Mouse (Mus musculus): ENCODE measurements around the gene Prex1. TPM values are rescaled to one million over a fixed set of nuclear protein-coding genes. Genes with fewer than 3 reads are reported as not detected.

Prex1 gene
- polyA plus RNA-seq, 1 experiment, result 20.1 TPM

DNA sequence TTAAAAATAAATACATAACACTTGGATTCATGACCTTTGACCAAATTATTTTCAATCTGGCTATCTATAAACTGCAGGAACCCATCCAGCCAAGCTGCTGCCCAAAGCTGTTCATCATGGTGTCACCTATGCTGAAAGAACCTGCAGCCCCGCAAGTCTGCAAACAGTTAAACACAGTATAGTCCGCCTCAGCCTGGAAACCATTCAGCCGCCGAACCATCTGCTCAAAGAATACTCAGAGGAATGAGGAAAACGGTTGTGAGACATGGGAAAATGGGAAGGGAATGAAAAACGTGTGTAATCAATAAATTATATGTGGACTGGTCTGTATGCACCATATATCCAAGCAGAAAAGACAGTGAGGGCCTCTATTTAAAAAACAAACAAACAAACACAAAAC is 13.3 kb upstream of the Prex1 start:
- Histone ChIP-seq H3K27me3 (ENCODE audit: control insufficient read depth, insufficient read depth, low read length) (no peaks in the 10 kb centered on the region), H3K4me1 (ENCODE audit: control insufficient read depth, insufficient read depth, insufficient read length, low read length) (peaks cover 4% of the 10 kb centered on the region; the same call in 1 of the 2 replicates), H3K36me3 (ENCODE audit: control insufficient read depth, insufficient read depth, low read length) (no peaks in the 10 kb centered on the region), H3K27ac (ENCODE audit: insufficient read depth, low read depth, low read length) (no peak overlapping the region), H3K4me3 (ENCODE audit: low read depth, low read length) (no peak overlapping the region)
- TF ChIP-seq CTCF (IDR thresholded peaks at IDR 0.05; ENCODE audit: extremely low read depth, insufficient read length, insufficient replicate concordance, low read depth, low read length) (no peak), POLR2A (IDR thresholded peaks at IDR 0.05; ENCODE audit: low read depth, low read length) (no peak)
- 39% methylated on average over 6 of the region's 6 CpGs for WGBS

DNA sequence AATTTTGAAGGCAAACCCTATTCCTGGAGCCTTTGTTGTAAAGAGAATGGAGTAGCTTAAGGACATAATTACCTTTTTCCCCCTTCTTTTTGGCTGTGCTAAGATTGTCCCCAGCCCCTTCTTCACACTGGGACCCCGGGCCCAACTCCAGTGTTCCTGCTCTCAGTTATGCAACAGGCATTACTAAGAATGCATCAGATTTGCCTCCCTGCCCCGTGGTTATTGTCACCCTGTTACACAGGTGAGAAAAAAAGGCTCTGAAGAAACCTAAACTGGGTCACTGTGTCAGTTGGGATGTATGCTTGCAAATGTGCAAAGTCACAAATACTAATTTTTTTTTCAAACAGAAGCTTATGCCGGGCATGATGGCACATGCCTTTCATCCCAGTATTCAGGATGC is 6.8 kb upstream of the Prex1 start:
- no peak for TF ChIP-seq CTCF (IDR thresholded peaks at IDR 0.05; ENCODE audit: extremely low read depth, insufficient read length, insufficient replicate concordance, low read depth, low read length)
- no peak for TF ChIP-seq POLR2A (IDR thresholded peaks at IDR 0.05; ENCODE audit: low read depth, low read length)
- no peaks in the 10 kb centered on the region for H3K4me1 ChIP-seq (ENCODE audit: control insufficient read depth, insufficient read depth, insufficient read length, low read length)
- no peak overlapping the region for H3K27ac ChIP-seq (ENCODE audit: insufficient read depth, low read depth, low read length)
- no peak overlapping the region for H3K4me3 ChIP-seq (ENCODE audit: low read depth, low read length)
- no peaks in the 10 kb centered on the region for H3K36me3 ChIP-seq (ENCODE audit: control insufficient read depth, insufficient read depth, low read length)
- no peaks in the 10 kb centered on the region for H3K27me3 ChIP-seq (ENCODE audit: control insufficient read depth, insufficient read depth, low read length)
- 71% methylated on average over 3 of the region's 3 CpGs for WGBS

DNA sequence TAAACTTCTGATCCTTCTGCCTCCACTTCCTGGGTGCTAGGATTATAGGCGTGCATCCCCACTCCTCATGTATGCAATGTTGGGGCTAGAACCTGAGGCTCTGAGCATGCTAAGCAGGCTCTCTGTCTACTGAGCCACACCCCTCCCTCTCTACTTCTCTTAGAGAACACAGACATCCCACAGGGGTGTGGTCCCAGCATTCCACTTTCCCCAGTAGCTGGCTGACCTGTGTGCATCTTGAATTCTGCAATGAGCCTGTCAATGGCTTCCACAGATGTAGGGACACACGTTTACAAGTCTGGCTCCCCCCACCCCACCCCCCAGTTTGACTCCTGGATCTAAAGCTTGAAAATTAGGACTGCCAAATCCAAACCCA is 6.3 kb upstream of the Prex1 start:
- Histone ChIP-seq H3K27ac (ENCODE audit: insufficient read depth, low read depth, low read length) (no peak overlapping the region), H3K27me3 (ENCODE audit: control insufficient read depth, insufficient read depth, low read length) (no peaks in the 10 kb centered on the region)
- no peak for TF ChIP-seq CTCF (IDR thresholded peaks at IDR 0.05; ENCODE audit: extremely low read depth, insufficient read length, insufficient replicate concordance, low read depth, low read length)
- TF ChIP-seq POLR2A (IDR thresholded peaks at IDR 0.05; ENCODE audit: low read depth, low read length), result no peak

DNA sequence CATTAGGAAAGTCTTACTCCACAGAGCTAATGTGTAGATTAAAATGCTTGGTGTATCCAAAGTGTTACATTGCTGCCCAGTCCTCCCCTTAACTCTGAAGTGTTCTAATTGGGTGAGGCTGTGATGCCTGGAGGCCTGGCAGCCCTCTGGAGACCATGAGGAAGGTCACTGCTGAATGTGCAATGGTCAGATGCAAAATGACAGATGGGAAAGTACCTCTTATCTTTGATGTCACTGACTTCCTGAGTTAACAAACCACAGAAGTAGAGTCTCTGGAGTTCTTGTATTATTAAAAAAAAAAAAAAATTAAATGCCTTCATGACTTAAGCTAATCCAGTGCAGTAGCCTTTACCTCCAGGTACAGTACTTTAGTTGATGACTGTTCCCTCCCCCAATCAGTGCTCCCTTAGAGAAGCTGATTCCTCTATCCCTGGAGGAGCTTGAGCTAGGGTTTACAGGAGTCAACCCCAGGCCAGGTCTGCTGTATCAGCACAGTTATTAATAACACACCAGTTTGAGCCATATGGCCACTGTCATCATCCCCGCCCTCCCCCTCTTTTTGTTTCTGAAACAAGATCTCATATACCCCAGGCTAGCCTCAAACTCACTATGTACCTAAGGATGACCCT is 5.8 kb upstream of the Prex1 start:
- H3K4me1 ChIP-seq (ENCODE audit: control insufficient read depth, insufficient read depth, insufficient read length, low read length), result peaks cover 2% of the 10 kb centered on the region; the same call in 1 of the 2 replicates
- no peak overlapping the region for H3K27ac ChIP-seq (ENCODE audit: insufficient read depth, low read depth, low read length)
- H3K27me3 ChIP-seq (ENCODE audit: control insufficient read depth, insufficient read depth, low read length), result no peaks in the 10 kb centered on the region
- TF ChIP-seq CTCF (IDR thresholded peaks at IDR 0.05; ENCODE audit: extremely low read depth, insufficient read length, insufficient replicate concordance, low read depth, low read length) (no peak), POLR2A (IDR thresholded peaks at IDR 0.05; ENCODE audit: low read depth, low read length) (no peak)
- no peaks in the 10 kb centered on the region for H3K36me3 ChIP-seq (ENCODE audit: control insufficient read depth, insufficient read depth, low read length)
- no peak overlapping the region for H3K4me3 ChIP-seq (ENCODE audit: low read depth, low read length)
- 89% methylated on average over 1 of the region's 1 CpGs for WGBS

More for the DNA sequence above, 6.3 kb upstream of the Prex1 start:
- Histone ChIP-seq H3K4me3 (ENCODE audit: low read depth, low read length) (no peak overlapping the region), H3K4me1 (ENCODE audit: control insufficient read depth, insufficient read depth, insufficient read length, low read length) (no peaks in the 10 kb centered on the region), H3K36me3 (ENCODE audit: control insufficient read depth, insufficient read depth, low read length) (no peaks in the 10 kb centered on the region)
- 58% methylated on average over 2 of the region's 2 CpGs for WGBS

DNA sequence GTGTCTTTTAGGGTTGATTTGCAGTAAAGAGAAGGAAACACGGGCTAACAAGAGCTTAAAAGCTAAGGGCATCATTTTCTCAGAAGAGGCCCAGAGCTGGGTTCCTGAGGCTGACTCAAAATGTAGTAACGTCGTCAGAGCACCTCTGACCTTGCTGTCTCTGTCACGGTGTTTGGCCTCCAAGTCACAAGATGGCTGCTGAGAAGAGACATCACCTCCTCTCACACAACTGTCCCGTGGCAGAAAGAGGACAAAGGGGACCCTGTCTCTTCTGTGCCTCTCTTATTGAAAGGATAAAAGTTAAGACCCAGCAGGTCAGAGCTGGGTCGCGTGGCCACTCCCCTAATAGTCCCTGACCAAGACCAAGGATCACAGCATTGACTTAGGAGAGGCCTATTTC is 2.4 kb upstream of the Prex1 start:
- no peaks in the 10 kb centered on the region for H3K36me3 ChIP-seq (ENCODE audit: control insufficient read depth, insufficient read depth, low read length)
- 85% methylated on average over 7 of the region's 7 CpGs for WGBS
- H3K27ac ChIP-seq (ENCODE audit: insufficient read depth, low read depth, low read length), result no peak overlapping the region
- H3K4me3 ChIP-seq (ENCODE audit: low read depth, low read length), result no peak overlapping the region
- H3K27me3 ChIP-seq (ENCODE audit: control insufficient read depth, insufficient read depth, low read length), result peaks cover 13% of the 10 kb centered on the region
- H3K4me1 ChIP-seq (ENCODE audit: control insufficient read depth, insufficient read depth, insufficient read length, low read length), result peaks cover 7% of the 10 kb centered on the region
- TF ChIP-seq POLR2A (IDR thresholded peaks at IDR 0.05; ENCODE audit: low read depth, low read length) (no peak), CTCF (IDR thresholded peaks at IDR 0.05; ENCODE audit: extremely low read depth, insufficient read length, insufficient replicate concordance, low read depth, low read length) (no peak)

DNA sequence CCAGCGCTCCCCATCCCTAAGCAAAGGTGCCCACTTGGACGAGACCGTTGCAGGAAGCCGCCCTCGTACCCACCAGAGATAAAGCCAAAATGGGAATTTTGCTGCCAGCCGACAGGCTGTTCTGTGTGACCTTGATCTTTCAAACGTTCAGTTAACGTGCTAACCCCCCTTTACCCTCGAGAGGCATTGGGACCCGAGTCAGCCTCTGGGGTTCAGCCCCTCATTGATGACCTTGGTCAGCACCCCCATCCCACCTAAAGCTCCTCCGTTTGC is 731 bp upstream of the Prex1 start:
- Histone ChIP-seq H3K4me1 (ENCODE audit: control insufficient read depth, insufficient read depth, insufficient read length, low read length) (peaks cover 7% of the 10 kb centered on the region), H3K27me3 (ENCODE audit: control insufficient read depth, insufficient read depth, low read length) (peaks cover 13% of the 10 kb centered on the region), H3K36me3 (ENCODE audit: control insufficient read depth, insufficient read depth, low read length) (no peaks in the 10 kb centered on the region), H3K4me3 (ENCODE audit: low read depth, low read length) (peak overlapping the region; percentile 72), H3K27ac (ENCODE audit: insufficient read depth, low read depth, low read length) (no peak overlapping the region)
- 4% methylated on average over 11 of the region's 11 CpGs for WGBS
- TF ChIP-seq POLR2A (IDR thresholded peaks at IDR 0.05; ENCODE audit: low read depth, low read length) (no peak), CTCF (IDR thresholded peaks at IDR 0.05; ENCODE audit: extremely low read depth, insufficient read length, insufficient replicate concordance, low read depth, low read length) (no peak)

DNA sequence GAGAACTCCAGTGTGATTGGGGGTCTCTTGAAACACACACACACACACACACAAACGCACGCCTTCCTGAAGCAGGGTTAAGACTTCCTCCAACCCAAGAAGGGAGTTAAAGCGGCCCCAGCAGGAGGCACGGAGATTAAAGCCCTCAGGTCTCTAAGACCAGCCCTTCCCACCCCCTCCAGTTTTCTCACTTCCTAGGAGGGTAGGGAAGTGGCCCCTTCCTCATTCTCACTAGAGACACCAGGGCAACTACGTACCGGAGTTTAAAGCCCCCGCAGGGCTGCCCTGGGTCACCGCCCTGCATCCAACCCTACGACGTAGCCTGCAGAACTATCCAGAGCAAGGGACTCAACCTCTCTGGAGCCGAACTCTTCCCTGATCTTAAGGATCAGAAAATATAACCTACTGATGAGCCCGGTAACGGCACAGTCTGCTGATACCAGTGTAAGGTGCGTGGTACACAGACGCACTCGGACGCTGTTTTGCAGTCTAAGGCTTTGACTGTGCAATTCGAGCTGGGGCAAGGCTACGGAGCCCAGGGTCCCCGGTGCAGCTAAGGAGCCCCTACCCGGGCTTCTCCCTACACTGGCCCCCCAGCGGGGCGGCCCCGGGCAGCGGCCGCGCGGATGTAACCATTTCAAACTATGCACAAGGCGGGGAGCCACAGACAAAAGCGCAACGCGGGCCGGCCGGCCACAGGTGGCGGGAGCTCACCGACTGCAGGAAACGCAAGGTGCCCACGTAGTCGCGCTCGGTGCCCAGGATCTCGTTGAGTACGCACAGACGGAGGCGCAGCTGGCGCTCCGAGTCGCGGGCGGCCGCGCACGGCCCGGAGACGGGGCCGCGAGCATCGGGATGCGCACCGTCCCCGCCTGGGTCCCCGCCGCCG is 587 bp downstream of the Prex1 start:
- H3K27ac ChIP-seq (ENCODE audit: insufficient read depth, low read depth, low read length), result peak overlapping the region; percentile 50
- TF ChIP-seq CTCF (IDR thresholded peaks at IDR 0.05; ENCODE audit: extremely low read depth, insufficient read length, insufficient replicate concordance, low read depth, low read length) (no peak), POLR2A (IDR thresholded peaks at IDR 0.05; ENCODE audit: low read depth, low read length) (no peak; the same call in 1 of the 2 replicates)

More for the DNA sequence above, 587 bp downstream of the Prex1 start:
- Histone ChIP-seq H3K4me1 (ENCODE audit: control insufficient read depth, insufficient read depth, insufficient read length, low read length) (peaks cover 7% of the 10 kb centered on the region), H3K4me3 (ENCODE audit: low read depth, low read length) (peak overlapping the region; percentile 79), H3K27me3 (ENCODE audit: control insufficient read depth, insufficient read depth, low read length) (peaks cover 13% of the 10 kb centered on the region), H3K36me3 (ENCODE audit: control insufficient read depth, insufficient read depth, low read length) (no peaks in the 10 kb centered on the region)
- 1% methylated on average over 64 of the region's 64 CpGs for WGBS

All from small intestine, adult 2 months (tissue).